Mouse (Mus musculus) thymus, postnatal 25 days (tissue): Measurements from ENCODE around the gene Lair1.

Experiments
- DNase-seq: peaks from one replicate; pipeline ENCODE4 v3.0.0; 2022

The Lair1 gene

GRCm38 (mm10) chr7:3962017-3962416 is 101.0 kb downstream of the Lair1 start:
- no peak for DNase-seq

GRCm38 (mm10) chr7:3957387-3957786 is 105.6 kb downstream of the Lair1 start:
- no peak for DNase-seq
